Mouse (Mus musculus): ENCODE measurements around the gene Erg. TPM values are rescaled to one million over a fixed set of nuclear protein-coding genes. Genes with fewer than 3 reads are reported as not detected.

Gene Erg
- total RNA-seq, 2 experiments from 2014 or later, result 14.5 TPM

DNA sequence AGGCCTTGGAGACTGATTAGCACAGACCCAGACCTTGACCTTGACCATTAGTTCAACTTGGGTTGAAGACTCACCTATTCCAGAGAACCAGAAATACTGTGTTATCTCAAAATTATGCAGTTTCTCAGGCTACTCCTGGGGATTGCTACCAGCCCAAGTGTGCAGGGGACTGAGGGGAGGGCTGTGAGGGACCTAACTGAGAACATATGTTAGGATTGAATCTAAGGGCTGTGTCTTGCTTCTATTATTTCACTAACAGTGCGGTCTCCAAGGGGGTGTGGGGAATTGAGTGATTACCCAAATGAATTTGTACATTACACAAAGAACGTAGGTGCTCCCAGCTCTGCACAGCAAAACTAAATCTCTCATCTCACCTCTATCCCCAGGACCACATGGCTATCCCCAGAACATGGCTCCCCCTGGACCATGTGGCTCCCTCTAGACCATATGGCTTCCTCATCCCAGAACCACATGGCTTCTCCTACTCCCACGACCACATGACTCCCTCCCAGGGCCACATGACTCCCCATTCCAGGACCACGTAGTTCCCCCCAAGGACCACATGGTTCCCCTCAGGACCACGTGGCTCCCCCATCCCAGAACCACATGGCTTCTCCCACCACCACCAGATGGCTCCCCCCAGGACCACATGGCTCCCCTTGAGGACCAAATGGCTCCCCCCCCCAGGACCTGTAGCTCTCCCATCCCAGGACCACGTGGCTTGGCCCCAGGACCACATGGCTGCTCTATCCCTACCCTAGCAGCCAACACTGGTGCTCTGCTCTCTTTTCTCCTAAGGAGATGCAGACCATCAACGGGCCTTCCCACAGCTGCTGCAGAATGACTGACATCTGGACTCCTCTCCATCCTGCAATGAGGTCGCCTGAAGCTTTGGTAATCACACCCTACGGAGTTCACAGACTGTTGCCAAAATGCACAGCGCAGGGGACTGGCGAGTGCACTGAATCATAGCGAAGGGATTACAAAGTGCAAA, 229.1 kb downstream of the Erg start:
- DNase-seq (ENCODE audit: low spot score in 2 of 2), result no peak

GRCm38 (mm10) chr16:95353838-95354237, 232.6 kb downstream of the Erg start:
- DNase-seq (ENCODE audit: low spot score in 2 of 2), result no peak

DNA sequence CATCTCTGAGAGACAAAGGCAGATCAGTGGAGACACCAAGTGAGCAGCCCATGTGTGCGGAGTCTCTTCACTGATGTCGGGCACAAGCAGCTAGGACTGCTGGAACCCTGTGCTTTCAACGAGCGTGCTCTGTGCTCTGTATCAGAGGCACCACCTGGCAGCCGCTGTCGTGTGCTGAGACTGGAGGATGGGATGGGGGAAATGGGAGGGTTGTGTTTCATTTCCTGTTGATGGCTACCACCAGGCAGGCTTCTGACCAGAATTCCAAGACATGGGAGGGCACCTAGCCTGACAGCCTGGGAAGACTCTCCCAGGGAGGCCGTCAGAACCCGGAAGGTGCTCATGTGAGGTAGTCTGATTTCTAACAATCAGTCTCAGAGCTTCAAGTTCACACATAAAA, 234.1 kb downstream of the Erg start:
- DNase-seq (ENCODE audit: low spot score in 2 of 2), result no peak

GRCm38 (mm10) chr16:95350499-95350898, 235.9 kb downstream of the Erg start:
- DNase-seq (ENCODE audit: low spot score in 2 of 2), result peak; percentile 25 to 47

DNA sequence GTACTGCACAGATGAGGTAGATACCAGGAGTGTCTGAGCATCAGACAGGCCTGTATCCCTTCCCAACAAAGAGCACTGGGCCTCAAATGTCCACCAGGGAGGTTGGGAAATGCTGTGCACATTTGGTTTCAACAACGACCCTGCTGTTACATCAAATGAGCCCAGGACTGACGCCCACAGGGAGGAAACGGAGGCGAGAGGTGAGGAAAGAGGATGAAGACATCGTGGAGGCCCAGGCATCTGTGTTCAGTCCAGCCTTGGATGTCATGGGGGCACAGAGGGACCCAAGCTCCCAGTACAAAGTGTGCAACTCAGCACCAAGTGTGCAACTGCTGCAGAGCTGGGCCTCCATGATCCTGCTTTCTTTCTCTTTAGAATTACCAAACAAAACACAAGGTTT, 236.6 kb downstream of the Erg start:
- DNase-seq (ENCODE audit: low spot score in 2 of 2), result no peak

DNA sequence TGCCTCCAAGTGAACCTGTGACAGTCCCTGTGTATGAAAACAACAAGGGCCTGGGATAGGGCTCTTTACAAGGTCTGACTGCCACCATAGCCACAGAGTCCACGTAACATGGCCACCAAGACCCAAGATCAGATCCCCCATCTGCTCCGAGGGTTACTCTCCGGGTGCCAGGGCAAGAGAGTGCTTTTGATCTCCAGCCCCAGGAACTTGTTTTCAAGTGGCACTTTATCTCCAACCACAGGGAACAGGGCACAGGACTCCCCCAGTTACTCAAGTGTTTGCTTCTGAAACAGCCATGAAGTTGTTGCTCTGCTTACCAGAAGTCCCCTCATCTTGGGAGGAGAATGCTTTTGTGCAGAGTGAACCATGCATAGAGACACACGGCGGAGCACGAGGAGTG, 237.0 kb downstream of the Erg start:
- no peak for DNase-seq (ENCODE audit: low spot score in 2 of 2)

DNA sequence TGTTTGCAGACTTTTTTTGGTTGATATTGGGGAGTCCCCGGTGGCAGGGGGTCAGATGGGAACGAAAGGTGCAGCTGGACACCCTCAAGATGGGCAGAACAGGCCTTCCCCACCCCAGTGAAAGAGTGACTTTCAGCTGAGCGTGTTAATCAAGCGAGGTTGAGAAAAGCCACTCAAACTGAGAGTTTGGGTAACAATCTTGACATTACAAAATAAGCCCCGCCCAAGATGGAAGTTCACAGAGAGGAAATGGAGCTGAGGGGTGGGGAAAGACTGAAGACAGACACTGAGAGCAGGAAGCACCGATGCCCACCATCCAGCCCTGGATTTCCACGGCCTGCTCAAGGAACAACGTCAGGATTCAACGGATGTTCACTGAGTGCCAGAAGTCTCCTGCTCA, 237.8 kb downstream of the Erg start:
- DNase-seq (ENCODE audit: low spot score in 2 of 2), result no peak

GRCm38 (mm10) chr16:95347202-95347601, 239.2 kb downstream of the Erg start:
- DNase-seq (ENCODE audit: low spot score in 2 of 2), result no peak

DNA sequence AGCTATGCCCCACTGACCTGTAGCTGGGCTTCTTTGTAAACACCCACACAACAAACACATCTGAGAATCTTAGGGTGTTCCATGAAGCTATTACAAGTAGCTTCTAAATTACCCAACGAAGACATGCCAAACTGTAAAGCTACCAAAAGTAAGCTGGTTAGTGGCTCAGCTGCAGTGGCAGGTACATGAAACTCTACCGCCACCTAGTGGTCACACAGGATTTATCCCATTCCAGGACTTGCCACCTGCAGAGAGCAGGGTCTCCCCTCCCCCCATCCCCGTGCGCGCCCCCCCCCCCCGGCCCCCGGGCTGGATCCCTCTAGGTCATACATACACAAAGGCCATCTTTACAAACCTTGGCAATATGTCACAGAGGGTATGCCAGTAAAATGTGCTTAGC, 240.5 kb downstream of the Erg start:
- peak; percentile 65 to 69 for DNase-seq (ENCODE audit: low spot score in 2 of 2)

DNA sequence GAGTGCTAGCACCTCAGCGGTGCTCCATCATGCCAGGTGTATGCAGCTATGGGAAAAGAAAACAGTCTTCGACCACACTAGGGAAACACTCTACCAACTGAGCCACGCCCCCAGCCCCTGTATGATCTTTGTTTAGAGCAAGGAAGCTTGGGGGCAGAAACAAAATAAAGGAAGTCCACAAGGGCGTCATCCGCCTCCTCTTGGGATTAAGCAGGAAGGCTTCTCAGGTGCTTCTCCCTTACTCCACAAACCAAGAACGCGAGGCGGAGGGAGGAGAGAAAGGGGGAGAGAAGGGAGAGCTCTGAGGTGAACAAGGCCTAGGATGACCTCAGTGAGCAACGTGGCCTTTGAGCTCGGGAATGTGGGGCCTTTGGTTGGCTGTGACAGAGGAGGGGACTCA, 241.4 kb downstream of the Erg start:
- no peak for DNase-seq (ENCODE audit: low spot score in 2 of 2)

DNA sequence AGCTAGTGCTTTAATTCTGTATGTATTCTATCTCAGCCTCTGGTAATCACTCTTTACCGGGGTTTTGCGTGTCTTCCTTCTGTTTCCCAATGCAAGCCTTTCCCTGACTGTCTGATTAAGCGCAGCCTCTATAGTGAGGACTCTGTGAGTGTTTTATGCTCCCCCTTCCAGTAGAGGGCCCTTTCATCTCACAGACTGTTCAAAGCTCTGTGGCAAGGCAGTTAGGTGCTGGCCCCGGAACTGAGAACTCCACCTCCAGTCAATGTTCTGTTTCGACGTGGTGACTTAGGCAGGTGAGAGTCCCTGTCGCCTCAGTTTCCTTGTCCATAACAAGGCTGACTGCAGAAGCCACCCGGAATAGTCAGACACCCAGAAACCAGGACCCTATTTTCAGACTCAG, 244.4 kb downstream of the Erg start:
- DNase-seq (ENCODE audit: low spot score in 2 of 2), result no peak

GRCm38 (mm10) chr16:95340885-95341791, 245.3 kb downstream of the Erg start:
- peak; percentile 72 to 78 for DNase-seq (ENCODE audit: low spot score in 2 of 2)

DNA sequence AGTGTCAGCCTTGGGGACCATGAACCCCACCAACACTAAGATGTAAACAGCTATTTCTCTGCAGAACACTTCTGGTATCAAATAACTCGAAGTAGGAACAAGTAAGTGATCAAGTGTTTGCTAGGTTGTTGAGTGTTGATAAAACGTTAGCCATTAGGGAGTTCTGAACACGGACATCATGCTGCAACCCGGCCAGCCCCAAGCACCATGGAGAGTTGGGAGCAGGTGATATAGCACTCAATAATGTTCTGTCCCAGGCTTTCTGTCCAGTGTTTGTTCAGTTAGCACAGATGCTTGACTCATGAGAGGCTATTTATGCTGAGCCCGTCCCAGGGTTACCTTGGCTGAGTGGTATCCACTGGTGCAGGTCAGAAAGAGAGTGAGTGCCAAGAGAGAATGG, 254.2 kb downstream of the Erg start:
- no peak for DNase-seq (ENCODE audit: low spot score in 2 of 2)

GRCm38 (mm10) chr16:95321945-95322625, 264.3 kb downstream of the Erg start:
- DNase-seq (ENCODE audit: low spot score in 2 of 2), result no peak

Other genes starting within 250 kb of the Erg start
- 10 to 100 TPM; 46.4 to 46.6 TPM for gene Ets2, start 115.5 kb upstream of the Erg start, total RNA-seq (2021)

Data from adrenal gland, adult 18-20 months (tissue).